Mouse (Mus musculus) liver, postnatal 0 days (tissue): ENCODE measurements around the gene Rxfp4. TPM values are rescaled to one million over a fixed set of nuclear protein-coding genes. Genes with fewer than 3 reads are reported as not detected.

Experiments
- ATAC-seq: fragments of 200-750 bp; cut with Nextera tagmentation; 2 replicates; pipeline ENCODE4 v1.8.0; 2017; ENCODE audit warnings: mild to moderate bottlenecking, moderate library complexity
- DNase-seq: peaks from one replicate; pipeline ENCODE4 v3.0.0-alpha.2; 2016
- H3K27ac ChIP-seq: fragments of 300-500 bp; sonication (generic); 2 replicates; pipeline ENCODE4 v1.5.1; 2014; ENCODE audit warnings: antibody characterized with exemption, moderate library complexity, mild to moderate bottlenecking, low read depth
- H3K27me3 ChIP-seq: fragments of 300-500 bp; sonication (generic); 2 replicates; pipeline ENCODE4 v1.6.1; 2014; ENCODE audit warnings: low read length, control low read depth, mixed read lengths; ENCODE audit not compliant: insufficient read depth
- H3K36me3 ChIP-seq: fragments of 300-500 bp; sonication (generic); replicated peaks from 2 replicates; pipeline ENCODE4 v1.6.1; 2014; ENCODE audit warnings: mild to moderate bottlenecking, control low read depth, low read length, moderate library complexity, mixed read lengths; ENCODE audit not compliant: insufficient read depth
- H3K4me1 ChIP-seq: fragments of 300-500 bp; sonication (generic); 2 replicates; pipeline ENCODE4 v1.6.1; 2014; ENCODE audit warnings: antibody characterized with exemption, mild to moderate bottlenecking, control low read depth; ENCODE audit not compliant: insufficient read depth
- H3K4me2 ChIP-seq: fragments of 300-500 bp; sonication (generic); 2 replicates; pipeline ENCODE4 v1.6.1; 2014; ENCODE audit warnings: low read depth, mild to moderate bottlenecking, low read length, moderate library complexity, mixed read lengths
- H3K4me3 ChIP-seq: fragments of 300-500 bp; sonication (generic); 2 replicates; pipeline ENCODE4 v1.5.1; 2014; ENCODE audit warnings: low read depth, low read length
- H3K9ac ChIP-seq: fragments of 300-500 bp; sonication (generic); replicated peaks from 2 replicates; pipeline ENCODE4 v1.6.1; 2014; ENCODE audit warnings: mild to moderate bottlenecking, moderate library complexity
- H3K9me3 ChIP-seq: fragments of 300-500 bp; sonication (generic); 2 replicates; pipeline ENCODE4 v1.6.1; 2016; ENCODE audit warnings: mild to moderate bottlenecking, control low read depth, low read length, mixed read lengths
- CTCF ChIP-seq: sonication (generic); IDR thresholded peaks from 2 replicates; pipeline ENCODE4 v1.5.1; 2016; ENCODE audit warnings: antibody characterized with exemption, low read depth
- EP300 ChIP-seq: IDR thresholded peaks from 2 replicates; pipeline ENCODE4 v1.6.1; 2016; ENCODE audit warnings: antibody characterized with exemption, low read depth, mild to moderate bottlenecking
- WGBS: fragments of 180-500 bp; shearing (Covaris S2); extraction: QIAGEN DNeasy Blood & Tissue Kit; methylation state at CpG from one replicate; pipeline ENCODE4 v1.1.7; 2014; ENCODE audit not compliant: insufficient replicate concordance; 5-methylcytosine and 5-hydroxymethylcytosine counted together
- polyA plus RNA-seq: library from polyadenylated mRNA; unstranded; fragments of >200 nt; fragmentation: Nextera tagmentation; extraction: Ambion mirVana; gene quantifications from 2 replicates; pipeline ENCODE4 v1.2.1, GENCODE M21; 2015

Rxfp4 gene
- polyA plus RNA-seq, 1 experiment from 2014 or later: not detected

- no peak for TF ChIP-seq CTCF
- TF ChIP-seq EP300: no peak
- Histone ChIP-seq H3K4me2 (no peak overlapping the region), H3K36me3 (peaks cover 44% of the 10 kb centered on the region), H3K27ac (no peak overlapping the region), H3K4me3 (no peak overlapping the region), H3K27me3 (no peaks in the 10 kb centered on the region), H3K9me3 (no peaks in the 10 kb centered on the region), H3K4me1 (0 out of 2 replicates have a peak, but pooled peaks cover 4% of the 10 kb centered on the region), H3K9ac (no peak overlapping the region)
- 79% methylated on average over 5 of the region's 5 CpGs for WGBS
- ATAC-seq: no peak
- no peak for DNase-seq
These were observed 36.1 kb upstream of the Rxfp4 start for GRCm38 (mm10) chr3:88689079-88689478.

DNA sequence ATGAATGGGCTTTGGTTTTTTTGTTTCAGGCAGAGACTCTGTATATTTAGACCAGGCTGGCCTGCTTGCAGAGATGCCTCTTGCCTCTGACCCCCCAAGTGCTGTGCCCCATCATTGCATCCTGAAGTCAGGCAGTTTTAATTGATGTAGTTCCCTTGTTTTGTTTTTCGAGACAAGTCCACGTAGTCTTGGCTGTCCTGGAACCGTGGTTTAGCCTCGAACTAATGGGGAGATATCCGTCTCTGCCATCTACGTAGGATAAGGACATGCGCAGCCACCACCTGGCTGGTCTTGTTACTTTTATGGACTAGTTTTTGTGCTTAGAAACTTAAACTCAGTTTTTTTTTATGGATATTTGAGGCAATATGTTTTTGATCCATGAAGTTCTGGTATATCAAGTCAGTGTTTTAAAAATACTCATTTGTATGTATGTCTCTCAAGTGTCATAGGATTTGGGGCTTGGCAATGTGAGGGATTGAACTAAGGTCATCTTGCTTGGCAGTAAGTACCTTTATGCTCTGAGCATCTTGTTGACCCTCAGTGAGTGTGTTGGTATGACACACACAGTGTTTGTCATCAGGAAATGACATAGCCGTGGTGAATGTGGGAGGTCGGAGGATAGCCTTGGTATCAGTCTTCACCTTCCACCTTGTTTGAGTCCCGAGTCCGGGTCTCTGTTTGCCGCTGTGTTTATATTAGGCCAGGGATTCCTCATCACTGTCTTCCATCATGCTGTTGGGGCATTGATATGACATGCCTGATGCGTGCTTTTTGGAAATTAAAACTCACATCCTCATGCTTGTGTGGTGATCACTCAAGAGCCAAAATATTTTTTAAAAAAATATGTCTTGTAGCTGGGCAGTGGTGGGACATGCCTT, 34.0 kb upstream of the Rxfp4 start:
- TF ChIP-seq CTCF: no peak
- no peak for TF ChIP-seq EP300
- peaks cover 28% of the 10 kb centered on the region for H3K36me3 ChIP-seq
- peak overlapping the region; percentile 90 for H3K4me3 ChIP-seq
- peak overlapping the region; percentile 98; the same call in 1 of the 2 replicates for H3K27ac ChIP-seq
- H3K4me2 ChIP-seq: peak overlapping the region; percentile 75
- DNase-seq (peak; percentile 18), ATAC-seq (no peak)
- no peaks in the 10 kb centered on the region for H3K9me3 ChIP-seq
- WGBS: 19% methylated on average over 13 of the region's 13 CpGs
- H3K27me3 ChIP-seq: no peaks in the 10 kb centered on the region
- H3K4me1 ChIP-seq: 0 out of 2 replicates have a peak, but pooled peaks cover 4% of the 10 kb centered on the region
- H3K9ac ChIP-seq: peak overlapping the region; percentile 94

- ATAC-seq: peak; percentile 53
- TF ChIP-seq EP300: no peak
- TF ChIP-seq CTCF: peak; percentile 34
- Histone ChIP-seq H3K36me3 (peaks cover 26% of the 10 kb centered on the region), H3K27ac (peak overlapping the region; percentile 98), H3K4me1 (0 out of 2 replicates have a peak, but pooled peaks cover 4% of the 10 kb centered on the region), H3K9me3 (no peaks in the 10 kb centered on the region), H3K4me2 (peak overlapping the region; percentile 75), H3K4me3 (peak overlapping the region; percentile 90), H3K27me3 (no peaks in the 10 kb centered on the region), H3K9ac (peak overlapping the region; percentile 94)
- 0% methylated on average over 43 of the region's 45 CpGs for WGBS
- peak; percentile 64 for DNase-seq
These were observed 33.1 kb upstream of the Rxfp4 start for GRCm38 (mm10) chr3:88685958-88686451.

- peak within 1 kb of the TSS; percentile 94 for H3K9ac ChIP-seq
- H3K4me2 ChIP-seq: peak within 1 kb of the TSS; percentile 75
- ATAC-seq (peak; percentile 97), DNase-seq (peak; percentile 96)
- H3K9me3 ChIP-seq: no peaks in the 10 kb centered on the region
- under 1% methylated on average over 47 of the region's 47 CpGs for WGBS
- peak within 1 kb of the TSS; percentile 90 for H3K4me3 ChIP-seq
- H3K36me3 ChIP-seq: peaks cover 18% of the 10 kb centered on the region
- peak within 1 kb of the TSS; percentile 98 for H3K27ac ChIP-seq
- TF ChIP-seq EP300 (peak; percentile 48; the same call in 1 of the 2 replicates), CTCF (no peak; the same call in 1 of the 2 replicates)
- H3K27me3 ChIP-seq: no peaks in the 10 kb centered on the region
- 0 out of 2 replicates have a peak, but pooled peaks cover 4% of the 10 kb centered on the region for H3K4me1 ChIP-seq
These were observed 32.3 kb upstream of the Rxfp4 start, which contains the start of gene Khdc4 for GRCm38 (mm10) chr3:88684980-88685941. TSS of gene Khdc4 (plus strand) at chr3:88685803.

DNA sequence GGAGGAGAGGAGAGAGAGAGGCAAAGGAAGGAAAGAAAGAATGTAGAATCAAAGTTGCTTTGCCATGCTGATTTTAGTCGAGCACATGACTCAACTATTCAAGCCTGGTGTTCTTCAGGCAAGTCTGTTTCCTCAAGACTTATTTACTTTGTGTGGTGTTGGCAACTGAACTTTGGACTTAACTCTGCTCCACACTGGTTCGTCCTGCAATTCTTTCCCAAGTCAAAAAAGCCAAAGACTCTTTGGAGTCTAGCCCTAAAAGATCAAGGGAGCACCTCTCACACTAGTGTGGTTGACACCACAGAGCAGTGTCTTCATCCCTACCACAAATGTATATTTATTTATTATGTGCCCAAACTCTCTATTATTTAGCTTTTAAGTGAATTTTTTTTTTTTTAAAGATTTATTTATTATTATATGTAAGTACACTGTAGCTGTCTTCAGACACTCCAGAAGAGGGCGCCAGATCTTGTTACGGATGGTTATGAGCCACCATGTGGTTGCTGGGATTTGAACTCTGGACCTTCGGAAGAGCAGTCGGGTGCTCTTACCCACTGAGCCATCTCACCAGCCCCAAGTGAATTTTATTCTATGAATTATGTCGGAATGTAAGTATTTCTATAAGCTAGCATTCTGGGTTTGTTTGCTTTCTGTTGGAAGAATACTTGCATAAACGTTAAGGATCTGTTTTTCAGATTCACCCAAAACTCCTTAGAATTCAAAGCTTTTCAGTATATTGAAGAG, 31.5 kb upstream of the Rxfp4 start:
- ATAC-seq: no peak
- Histone ChIP-seq H3K9ac (peak overlapping the region; percentile 36), H3K9me3 (no peaks in the 10 kb centered on the region), H3K27me3 (no peaks in the 10 kb centered on the region), H3K4me1 (0 out of 2 replicates have a peak, but pooled peaks cover 4% of the 10 kb centered on the region), H3K4me3 (peak overlapping the region; percentile 90), H3K27ac (peak overlapping the region; percentile 98), H3K4me2 (peak overlapping the region; percentile 75), H3K36me3 (peaks cover 10% of the 10 kb centered on the region)
- TF ChIP-seq CTCF (peak; percentile 18; the same call in 1 of the 2 replicates), EP300 (no peak)
- DNase-seq: no peak
- 47% methylated on average over 7 of the region's 8 CpGs for WGBS
